Mouse (Mus musculus) lung, adult 2 months (tissue): ENCODE results near the gene Ttll11.

Source experiments
- CTCF ChIP-seq: fragments of 200-500 bp; IDR thresholded peaks from 2 replicates; pipeline ENCODE4 v1.5.1; 2011; ENCODE audit warnings: mild to moderate bottlenecking, low read length, control low read depth; ENCODE audit not compliant: insufficient read depth
- POLR2A ChIP-seq: fragments of 200-500 bp; IDR thresholded peaks from 2 replicates; pipeline ENCODE4 v1.6.1; 2011; ENCODE audit warnings: low read depth, mild to moderate bottlenecking, control low read depth, low read length, borderline replicate concordance; ENCODE audit errors: extremely low read depth

DNA sequence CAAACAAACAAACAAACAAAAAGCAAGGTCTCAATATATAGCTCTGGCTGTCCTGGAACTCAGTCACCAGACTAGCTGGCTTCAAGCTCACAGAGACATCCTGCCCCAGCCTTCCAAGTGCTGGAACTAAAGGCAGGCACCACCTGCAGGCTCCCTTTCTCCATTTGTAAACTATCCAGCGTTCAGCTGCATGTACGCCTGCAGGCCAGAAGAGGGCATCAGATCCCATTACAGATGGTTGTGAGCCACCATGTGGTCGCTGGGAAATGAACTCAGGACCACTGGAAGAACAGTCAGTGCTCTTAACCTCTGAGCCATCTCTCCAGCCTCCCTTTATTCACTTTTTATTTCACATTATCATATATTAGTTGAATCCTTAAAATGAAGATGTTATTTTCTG, 48.1 kb downstream of the Ttll11 start:
- no peak for TF ChIP-seq POLR2A
- TF ChIP-seq CTCF: peak; percentile 21; the same call in 1 of the 2 replicates
